Mouse (Mus musculus) activated CD4-positive, CD25-positive, alpha-beta regulatory T cell, adult 4 months (primary cell): ENCODE measurements around the gene Aagab. TPM values are rescaled to one million over a fixed set of nuclear protein-coding genes. Genes with fewer than 3 reads are reported as not detected.

Experiments
- ATAC-seq: one replicate; pipeline ENCODE4 v1.8.0; 2017
- polyA plus RNA-seq, 2 experiments: library from polyadenylated mRNA; unstranded; fragments of 100-300 nt; shearing (Covaris generic); gene quantifications; one replicate each; pipeline ENCODE4 v1.2.1; 2017

Aagab gene
- polyA plus RNA-seq, 2 experiments from 2014 or later, result 37.0 to 38.5 TPM

GRCm38 (mm10) chr9:63677621-63678020, 75.2 kb downstream of the Aagab start:
- no peak for ATAC-seq

GRCm38 (mm10) chr9:63678076-63678475, 75.6 kb downstream of the Aagab start:
- ATAC-seq, result no peak

- no peak for ATAC-seq
These were observed 79.8 kb downstream of the Aagab start for GRCm38 (mm10) chr9:63682301-63682700.

- ATAC-seq, result no peak
These were observed 80.5 kb downstream of the Aagab start for GRCm38 (mm10) chr9:63682943-63683342.

- ATAC-seq, result no peak
These were observed 81.8 kb downstream of the Aagab start for GRCm38 (mm10) chr9:63684277-63684676.

GRCm38 (mm10) chr9:63685352-63685751, 82.9 kb downstream of the Aagab start:
- no peak for ATAC-seq

- no peak for ATAC-seq
These were observed 85.1 kb downstream of the Aagab start for GRCm38 (mm10) chr9:63687413-63688015.

- no peak for ATAC-seq
These were observed 88.1 kb downstream of the Aagab start for GRCm38 (mm10) chr9:63690511-63690910.

- ATAC-seq, result no peak
These were observed 89.5 kb downstream of the Aagab start for GRCm38 (mm10) chr9:63691960-63692359.

Other genes starting within 250 kb of the Aagab start
- 10 to 100 TPM in 1 of 2 experiments, 1 to 10 TPM in 1; 7.3 to 12.5 TPM for gene Map2k5, start 224.8 kb upstream of the Aagab start, polyA plus RNA-seq
- gene 2300009A05Rik, start 203.4 kb upstream of the Aagab start, polyA plus RNA-seq, result 10 to 100 TPM in 1 of 2 experiments, 1 to 10 TPM in 1; 8.3 to 13.5 TPM
- gene Iqch, start 167 bp upstream of the Aagab start, polyA plus RNA-seq, result not detected
- 10 to 100 TPM; 15.0 to 16.8 TPM for gene Smad3, start 155.3 kb downstream of the Aagab start, polyA plus RNA-seq